Mouse (Mus musculus) embryonic facial prominence, embryonic 11.5 days (tissue): ENCODE measurements around the gene Mmp7. TPM values are rescaled to one million over a fixed set of nuclear protein-coding genes. Genes with fewer than 3 reads are reported as not detected.

Experiments used
- ATAC-seq: fragments of 200-750 bp; cut with Nextera tagmentation; replicated peaks from 2 replicates; pipeline ENCODE4 v1.8.0; 2017; ENCODE audit warnings: low read depth; ENCODE audit not compliant: insufficient number of reproducible peaks, low FRiP score, low TSS enrichment
- DNase-seq: peaks from one replicate; pipeline ENCODE4 v3.0.0-alpha.2; 2015; ENCODE audit warnings: low spot score
- H3K27ac ChIP-seq: fragments of 300-500 bp; sonication (generic); replicated peaks from 2 replicates; pipeline ENCODE4 v1.5.1; 2014; ENCODE audit warnings: mild to moderate bottlenecking, low read depth, low read length, control low read depth
- H3K27me3 ChIP-seq: fragments of 300-500 bp; sonication (generic); 2 replicates; pipeline ENCODE4 v1.6.1; 2014; ENCODE audit warnings: mild to moderate bottlenecking, low read length, moderate library complexity, mixed read lengths; ENCODE audit not compliant: control insufficient read depth, insufficient read depth
- H3K36me3 ChIP-seq: fragments of 300-500 bp; sonication (generic); replicated peaks from 2 replicates; pipeline ENCODE4 v1.6.1; 2014; ENCODE audit warnings: low read depth, mild to moderate bottlenecking, low read length, moderate library complexity, mixed read lengths; ENCODE audit not compliant: control insufficient read depth, insufficient read depth
- H3K4me1 ChIP-seq: fragments of 300-500 bp; sonication (generic); 2 replicates; pipeline ENCODE4 v1.6.1; 2014; ENCODE audit warnings: low read length, mixed read lengths; ENCODE audit not compliant: control insufficient read depth, insufficient read depth
- H3K4me2 ChIP-seq: fragments of 300-500 bp; sonication (generic); 2 replicates; pipeline ENCODE4 v1.6.1; 2014; ENCODE audit warnings: low read depth, mild to moderate bottlenecking, control low read depth, low read length, moderate library complexity
- H3K4me3 ChIP-seq: fragments of 300-500 bp; sonication (generic); 2 replicates; pipeline ENCODE4 v1.5.1; 2014; ENCODE audit warnings: low read depth, low read length, control low read depth
- H3K9ac ChIP-seq: fragments of 300-500 bp; sonication (generic); replicated peaks from 2 replicates; pipeline ENCODE4 v1.6.1; 2014; ENCODE audit warnings: mild to moderate bottlenecking, control low read depth, low read length
- H3K9me3 ChIP-seq: fragments of 300-500 bp; sonication (generic); replicated peaks from 2 replicates; pipeline ENCODE4 v1.6.1; 2016; ENCODE audit warnings: mild to moderate bottlenecking, low read length, inconsistent platforms, mixed read lengths; ENCODE audit not compliant: control insufficient read depth
- WGBS: fragments of 180-500 bp; shearing (Covaris S2); extraction: QIAGEN DNeasy Blood & Tissue Kit; methylation state at CpG from one replicate; pipeline ENCODE4 v1.1.7; 2014; 5-methylcytosine and 5-hydroxymethylcytosine counted together
- polyA plus RNA-seq: library from polyadenylated mRNA; unstranded; fragments of >200 nt; fragmentation: Nextera tagmentation; extraction: Ambion mirVana; gene quantifications from 2 replicates; pipeline ENCODE4 v1.2.1, GENCODE M21; 2014

Gene Mmp7
- polyA plus RNA-seq, result not detected in 2 replicates

DNA sequence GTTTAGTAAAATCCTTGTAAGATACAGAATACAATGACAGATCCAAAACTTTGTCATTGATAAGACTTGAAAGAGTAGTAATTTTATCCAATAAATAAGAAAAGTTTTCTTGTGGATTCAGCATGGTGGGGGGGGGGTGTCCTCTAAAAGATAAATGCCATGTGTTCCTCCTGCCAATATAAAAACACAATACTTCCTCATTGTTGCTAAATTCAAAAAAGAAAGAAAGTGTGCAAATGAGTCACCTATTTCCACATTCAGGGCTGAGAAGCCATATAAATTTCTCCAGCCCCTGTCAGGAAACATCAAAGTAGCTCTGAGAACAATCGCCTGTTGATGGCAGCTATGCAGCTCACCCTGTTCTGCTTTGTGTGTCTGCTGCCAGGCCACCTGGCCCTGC lies at the start of gene Mmp7:
Mmp7 (plus strand) TSS at position 301 of the 400 bp plus-strand sequence.
- ATAC-seq, result no peak
- Histone ChIP-seq H3K36me3 (no peaks in the 10 kb centered on the region), H3K4me2 (no peak within 1 kb of the TSS), H3K4me1 (no peaks in the 10 kb centered on the region), H3K9me3 (no peaks in the 10 kb centered on the region), H3K4me3 (no peak within 1 kb of the TSS), H3K27ac (no peak within 1 kb of the TSS), H3K27me3 (no peaks in the 10 kb centered on the region), H3K9ac (no peak within 1 kb of the TSS)
- DNase-seq, result no peak
- WGBS, result 56% methylated on average over 1 of the region's 1 CpGs

DNA sequence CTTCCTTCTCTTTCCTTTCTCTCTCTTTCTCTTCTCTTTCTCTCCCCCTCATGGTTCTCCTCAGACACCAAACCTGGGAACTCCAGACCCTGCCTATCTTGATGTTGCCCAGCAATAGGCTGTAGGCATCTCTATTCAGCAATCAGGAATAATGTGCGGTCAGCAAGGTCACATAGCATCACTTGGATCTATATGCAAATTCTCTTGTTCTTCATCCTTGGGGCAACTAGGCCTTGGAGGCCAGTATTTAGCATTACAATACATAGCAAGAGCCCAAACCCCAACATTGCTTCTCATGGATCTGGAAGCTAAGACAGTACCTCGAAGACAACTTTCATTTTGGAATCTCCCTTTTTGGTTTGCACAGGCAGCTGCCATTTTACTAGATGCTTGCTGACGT lies 44.0 kb upstream of the Mmp7 start:
- DNase-seq (no peak), ATAC-seq (no peak)
- Histone ChIP-seq H3K4me1 (no peaks in the 10 kb centered on the region), H3K27ac (no peak overlapping the region), H3K4me2 (no peak overlapping the region), H3K27me3 (no peaks in the 10 kb centered on the region), H3K4me3 (no peak overlapping the region), H3K36me3 (no peaks in the 10 kb centered on the region), H3K9me3 (no peaks in the 10 kb centered on the region), H3K9ac (no peak overlapping the region)
- WGBS, result 87% methylated on average over 3 of the region's 3 CpGs

- H3K4me1 ChIP-seq, result no peaks in the 10 kb centered on the region
- no peak overlapping the region for H3K9ac ChIP-seq
- ATAC-seq, result no peak
- no peaks in the 10 kb centered on the region for H3K9me3 ChIP-seq
- no peak overlapping the region for H3K4me2 ChIP-seq
- DNase-seq, result no peak
- no peaks in the 10 kb centered on the region for H3K36me3 ChIP-seq
- no peak overlapping the region for H3K27ac ChIP-seq
- H3K27me3 ChIP-seq, result no peaks in the 10 kb centered on the region
- H3K4me3 ChIP-seq, result no peak overlapping the region
- 69% methylated on average over 5 of the region's 5 CpGs for WGBS
Measured at GRCm38 (mm10) chr9:7650397-7651180, 41.3 kb upstream of the Mmp7 start.

DNA sequence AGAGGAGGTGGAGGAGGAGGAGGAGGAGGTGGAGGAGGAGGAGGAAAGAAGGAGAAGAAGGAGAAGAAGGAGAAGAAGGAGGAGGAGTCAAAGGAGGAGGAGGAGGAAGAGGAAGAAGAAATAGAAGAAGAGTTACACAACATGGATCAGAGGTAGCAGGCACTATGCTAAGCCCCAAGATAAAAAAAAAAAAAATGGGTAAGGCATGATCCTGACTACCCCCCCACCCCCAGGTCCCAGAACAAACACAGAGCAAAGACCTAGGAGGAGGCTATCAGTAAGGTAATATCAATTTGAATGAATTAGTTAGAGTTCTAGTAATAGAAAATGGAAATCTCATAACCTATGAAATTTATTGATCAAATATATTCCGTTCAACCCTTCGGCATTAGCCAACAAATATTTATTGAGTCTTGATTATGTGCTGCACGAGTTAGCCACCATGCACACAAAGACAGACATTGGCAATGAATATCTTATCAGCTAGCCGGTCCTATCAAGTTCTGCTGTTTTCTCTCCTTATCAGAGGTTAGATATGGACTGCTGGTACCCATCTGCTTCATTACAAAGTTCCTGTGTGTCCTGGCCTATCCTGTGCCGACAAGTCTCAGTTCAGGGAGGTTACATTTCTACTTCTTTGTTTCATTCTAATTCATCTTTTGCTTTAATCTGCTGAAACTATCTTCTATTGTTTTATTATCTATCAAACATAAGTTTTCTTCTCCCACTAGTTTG lies 39.4 kb upstream of the Mmp7 start:
- DNase-seq (no peak), ATAC-seq (no peak)
- no peaks in the 10 kb centered on the region for H3K9me3 ChIP-seq
- H3K4me1 ChIP-seq, result no peaks in the 10 kb centered on the region
- no peaks in the 10 kb centered on the region for H3K36me3 ChIP-seq
- 90% methylated on average over 5 of the region's 5 CpGs for WGBS
- no peak overlapping the region for H3K9ac ChIP-seq
- no peak overlapping the region for H3K4me3 ChIP-seq
- no peak overlapping the region for H3K27ac ChIP-seq
- H3K27me3 ChIP-seq, result no peaks in the 10 kb centered on the region
- H3K4me2 ChIP-seq, result no peak overlapping the region

GRCm38 (mm10) chr9:7657946-7658345 lies 33.9 kb upstream of the Mmp7 start:
- Histone ChIP-seq H3K9ac (no peak overlapping the region), H3K4me1 (no peaks in the 10 kb centered on the region), H3K36me3 (no peaks in the 10 kb centered on the region), H3K27me3 (no peaks in the 10 kb centered on the region), H3K4me2 (no peak overlapping the region), H3K9me3 (no peaks in the 10 kb centered on the region), H3K27ac (no peak overlapping the region), H3K4me3 (no peak overlapping the region)
- DNase-seq (no peak), ATAC-seq (no peak)
- 78% methylated on average over 4 of the region's 4 CpGs for WGBS

- DNase-seq (no peak), ATAC-seq (no peak)
- H3K9me3 ChIP-seq, result no peaks in the 10 kb centered on the region
- no peaks in the 10 kb centered on the region for H3K27me3 ChIP-seq
- H3K4me3 ChIP-seq, result no peak overlapping the region
- no peak overlapping the region for H3K9ac ChIP-seq
- no peak overlapping the region for H3K27ac ChIP-seq
- no peak overlapping the region for H3K4me2 ChIP-seq
- no peaks in the 10 kb centered on the region for H3K36me3 ChIP-seq
- 67% methylated on average over 6 of the region's 6 CpGs for WGBS
- H3K4me1 ChIP-seq, result no peaks in the 10 kb centered on the region
Measured at GRCm38 (mm10) chr9:7659469-7660020, 32.3 kb upstream of the Mmp7 start.

- Histone ChIP-seq H3K4me2 (no peak overlapping the region), H3K36me3 (no peaks in the 10 kb centered on the region), H3K4me1 (no peaks in the 10 kb centered on the region), H3K27ac (no peak overlapping the region), H3K4me3 (no peak overlapping the region), H3K9me3 (no peaks in the 10 kb centered on the region), H3K27me3 (no peaks in the 10 kb centered on the region), H3K9ac (no peak overlapping the region)
- WGBS, result 93% methylated on average over 1 of the region's 1 CpGs
- ATAC-seq, result no peak
- no peak for DNase-seq
Measured at GRCm38 (mm10) chr9:7661371-7661770, 30.5 kb upstream of the Mmp7 start.

GRCm38 (mm10) chr9:7669674-7670073 lies 22.2 kb upstream of the Mmp7 start:
- Histone ChIP-seq H3K36me3 (no peaks in the 10 kb centered on the region), H3K9me3 (no peaks in the 10 kb centered on the region), H3K27me3 (no peaks in the 10 kb centered on the region), H3K27ac (no peak overlapping the region), H3K4me1 (no peaks in the 10 kb centered on the region), H3K4me3 (no peak overlapping the region), H3K4me2 (no peak overlapping the region), H3K9ac (no peak overlapping the region)
- DNase-seq (no peak), ATAC-seq (no peak)
- 81% methylated on average over 1 of the region's 1 CpGs for WGBS
